Mouse (Mus musculus) brain, embryonic 18.5 days (tissue): ENCODE results near the gene Itih2.
A peak's percentile ranks its signal among the peaks of the same experiment; 100 is the strongest.

Experiments
- DNase-seq: peaks from one replicate; pipeline ENCODE4 v3.0.0-alpha.2; 2012; ENCODE audit warnings: low read depth, low spot score

Itih2 gene

DNA sequence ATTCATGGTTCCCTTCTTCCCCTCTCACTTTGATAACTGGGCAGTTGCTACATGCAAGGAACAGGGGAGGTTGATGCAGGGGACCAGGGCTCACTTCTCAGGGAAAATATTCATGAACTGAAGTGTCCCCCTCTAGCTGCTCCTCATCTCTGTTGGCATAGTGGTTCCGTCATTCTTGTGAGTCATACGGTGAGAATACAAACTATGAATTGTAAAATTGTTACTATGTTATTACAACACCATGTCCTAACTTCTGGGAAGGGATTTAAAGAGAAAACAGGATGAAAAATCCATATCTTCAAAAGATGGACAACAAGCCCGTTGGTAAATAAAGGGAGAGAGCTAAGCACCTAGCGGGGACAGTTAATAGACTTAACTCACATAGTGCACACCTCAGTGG is at the start of gene Itih2:
Gene Itih2 (minus strand): TSS at position 101 of the 400 bp plus-strand sequence.
- DNase-seq: no peak

DNA sequence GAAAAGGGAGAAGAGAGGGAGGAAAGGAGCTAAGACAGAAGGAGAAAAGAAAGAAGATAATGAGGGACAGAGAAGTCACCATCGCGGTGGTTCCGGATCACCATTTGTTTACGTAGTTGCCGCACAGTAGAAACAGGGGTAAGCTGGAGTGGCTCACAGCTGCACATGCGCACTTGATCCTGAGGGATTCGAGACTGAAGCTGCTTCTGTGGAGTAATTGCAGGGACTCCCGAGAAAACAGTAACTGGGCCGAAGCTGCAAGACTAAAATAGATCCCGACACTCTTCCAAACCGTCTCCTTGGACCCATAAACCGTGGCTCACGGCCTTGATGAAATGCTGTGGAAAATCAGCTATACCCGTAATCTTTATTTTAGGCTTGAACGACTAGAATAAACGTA is 38.8 kb upstream of the Itih2 start:
- DNase-seq: no peak

DNA sequence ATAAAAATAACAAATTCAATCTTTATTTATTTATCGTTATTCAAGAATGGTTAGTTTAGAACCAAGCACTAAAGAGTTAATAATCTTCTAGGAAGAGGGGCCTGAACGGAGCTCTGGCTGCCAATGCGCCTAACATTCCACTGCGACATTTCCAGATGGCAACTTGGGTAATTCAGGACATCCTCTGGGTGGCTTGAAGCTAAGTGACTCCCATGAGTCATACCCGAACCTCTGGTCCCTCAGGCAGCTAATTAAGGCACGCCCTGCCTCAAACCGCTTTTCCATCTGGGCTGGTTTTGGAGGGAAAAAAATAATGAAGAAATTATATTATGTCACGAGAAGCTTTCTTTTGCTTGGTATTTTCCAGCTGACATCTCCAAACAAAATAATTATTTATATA is 36.8 kb upstream of the Itih2 start:
- DNase-seq: no peak

DNA sequence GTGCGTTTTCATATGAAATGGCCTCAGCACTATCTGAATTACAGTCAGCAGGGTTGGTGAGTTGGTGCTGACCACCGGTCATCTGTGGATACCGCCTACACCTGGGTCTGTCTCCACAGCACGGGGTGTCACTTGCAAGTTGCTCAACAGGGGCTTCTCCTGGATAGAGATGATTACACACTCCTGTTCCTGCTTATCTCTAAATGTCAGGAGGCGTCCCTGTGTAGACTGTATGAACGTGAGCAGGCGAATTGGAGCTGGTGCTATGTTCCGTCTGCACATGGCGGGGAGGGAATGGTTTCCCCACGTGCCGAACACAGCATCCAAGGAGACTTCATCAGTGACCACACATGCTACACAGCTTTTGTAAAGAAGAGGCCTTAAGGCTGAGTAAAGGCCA is 36.1 kb upstream of the Itih2 start:
- DNase-seq: no peak

DNA sequence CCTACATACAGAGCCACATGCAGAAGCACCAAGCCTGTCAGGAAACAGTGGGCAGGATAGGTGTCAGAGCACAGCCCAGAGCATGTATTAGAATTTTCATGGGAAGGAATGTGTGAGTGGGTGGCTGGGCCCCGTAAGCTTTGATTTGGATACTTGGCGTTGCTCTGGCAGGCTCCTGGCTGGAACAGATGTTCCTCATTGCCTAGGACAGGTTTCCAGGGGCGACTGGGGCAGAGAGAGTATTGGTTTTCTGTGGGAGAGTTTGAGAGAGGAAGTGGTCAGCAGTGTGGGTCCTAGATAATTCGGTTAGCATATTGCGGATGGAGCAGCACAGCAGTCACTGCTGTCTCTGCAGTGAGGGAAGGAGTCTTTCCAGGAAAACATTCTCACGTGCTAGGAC is 35.4 kb upstream of the Itih2 start:
- DNase-seq: no peak

DNA sequence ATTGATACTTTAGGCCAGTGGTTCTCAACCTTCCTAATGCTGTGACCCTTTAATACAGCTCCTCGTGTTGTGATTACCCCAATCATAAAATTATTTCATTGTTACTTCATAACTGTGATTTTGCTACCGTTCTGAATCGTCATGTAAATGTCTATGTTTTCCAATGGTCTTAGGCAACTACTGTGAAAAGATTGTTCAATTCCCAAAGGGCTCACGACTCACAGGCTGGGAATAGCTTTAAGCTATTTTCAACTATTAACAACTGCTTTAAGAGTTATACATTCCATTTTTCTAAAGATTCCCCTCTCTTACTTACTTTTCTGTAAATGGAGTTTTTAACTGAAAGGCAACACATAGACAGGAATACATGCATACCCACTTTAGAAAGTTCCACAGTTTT is 30.8 kb upstream of the Itih2 start:
- DNase-seq: no peak

DNA sequence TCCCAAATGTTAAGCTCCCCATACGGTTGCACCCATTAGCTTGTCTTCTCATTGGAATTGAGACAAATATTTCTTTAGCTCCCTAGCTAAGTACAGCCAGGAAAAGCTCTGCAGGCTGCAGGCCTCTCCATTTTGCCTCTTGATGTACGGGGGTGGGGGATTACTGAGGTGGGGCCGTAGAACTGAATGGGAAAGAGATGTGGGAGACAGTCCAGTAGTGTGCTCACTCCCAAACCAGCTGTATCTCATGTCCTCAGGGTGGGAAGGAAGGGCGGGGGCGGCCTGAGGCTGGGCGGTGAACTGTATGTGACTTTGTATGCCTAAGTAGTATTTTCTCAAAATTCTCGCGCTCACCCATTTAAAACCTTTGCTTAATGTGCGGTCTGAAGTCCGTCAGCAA is 26.0 kb upstream of the Itih2 start:
- no peak for DNase-seq

DNA sequence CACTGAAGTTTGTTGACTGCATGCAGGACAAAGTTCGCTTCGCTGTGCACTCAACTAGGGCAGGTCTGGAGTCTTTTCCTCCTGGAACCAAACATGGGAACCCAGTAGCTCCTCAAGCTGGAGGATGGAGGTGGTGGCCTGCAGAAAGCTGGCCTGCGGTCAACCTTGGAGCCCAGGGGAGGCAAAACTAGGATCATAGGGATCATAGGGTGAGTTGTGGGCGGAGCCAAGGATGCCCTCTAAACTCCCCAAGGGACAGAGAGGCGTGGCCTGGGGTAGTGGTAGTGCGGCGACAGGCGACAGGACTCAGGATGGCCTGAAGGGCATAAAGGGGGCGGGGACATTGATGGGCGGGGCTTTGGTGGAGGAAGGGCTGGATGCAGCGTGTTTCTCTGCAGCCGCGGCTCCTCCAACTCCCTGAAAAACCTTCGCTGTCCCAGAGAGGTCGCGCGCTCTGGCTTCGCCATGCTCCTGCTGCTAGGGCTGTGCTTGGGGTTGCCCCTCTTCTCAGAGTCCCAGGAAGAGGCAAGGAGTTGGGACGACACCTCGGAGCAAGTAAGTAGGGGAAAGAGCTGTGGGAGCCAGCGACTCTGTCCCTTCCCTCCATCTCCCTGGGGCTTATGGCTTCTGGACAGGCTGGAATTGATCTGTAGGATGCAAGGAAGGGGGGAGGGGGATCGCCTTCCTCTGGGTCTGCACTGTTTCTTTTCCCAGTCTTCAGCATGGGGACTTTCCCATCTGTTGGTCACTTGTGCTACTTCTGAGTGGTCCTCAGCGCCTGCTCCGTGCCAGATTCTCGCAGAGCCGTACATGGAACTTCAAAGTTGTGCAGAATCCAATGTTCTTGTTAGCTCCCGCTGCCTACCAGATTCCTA is 22.2 kb upstream of the Itih2 start, which contains the start of gene Itih5:
Gene Itih5 (plus strand): TSS at position 371 of the 875 bp plus-strand sequence.
- DNase-seq: no peak

DNA sequence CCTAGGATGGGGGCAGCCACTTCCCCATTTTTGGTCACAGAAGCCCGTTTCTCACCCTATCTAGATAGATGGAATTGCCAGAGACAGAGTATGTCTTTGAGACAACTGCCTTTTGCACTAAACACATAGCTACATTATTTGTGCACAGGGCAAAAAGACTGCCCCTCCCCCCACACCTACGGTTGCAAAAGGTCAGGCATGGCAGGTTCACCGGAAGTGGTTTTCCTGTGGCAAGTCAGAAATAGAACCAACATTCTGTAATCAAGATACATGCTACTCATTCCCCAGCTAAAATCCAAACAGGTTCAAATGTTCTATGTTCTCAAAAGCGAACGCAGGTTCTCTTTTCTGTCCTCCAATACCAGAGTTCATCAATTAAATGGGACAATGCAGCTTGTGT is 21.4 kb upstream of the Itih2 start:
- no peak for DNase-seq

DNA sequence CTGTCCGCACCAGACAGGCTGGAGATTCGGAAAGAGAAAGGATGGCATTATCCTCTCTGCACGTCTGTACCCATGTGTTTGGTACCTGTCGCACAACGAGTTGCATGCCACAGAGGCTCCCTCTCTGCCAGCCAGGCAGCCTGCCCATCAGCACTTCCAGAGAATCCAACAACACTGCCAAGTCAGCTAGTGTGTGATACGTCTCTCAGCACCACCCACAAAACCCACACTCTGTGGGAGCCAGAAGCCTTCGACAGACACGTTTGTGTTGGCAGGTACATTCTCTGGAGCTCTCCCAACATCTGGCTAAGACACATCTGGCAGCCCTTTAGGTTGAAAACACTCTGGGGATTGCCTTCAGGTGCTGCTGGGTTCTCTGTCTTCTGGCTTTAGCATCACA is 16.0 kb upstream of the Itih2 start:
- no peak for DNase-seq

DNA sequence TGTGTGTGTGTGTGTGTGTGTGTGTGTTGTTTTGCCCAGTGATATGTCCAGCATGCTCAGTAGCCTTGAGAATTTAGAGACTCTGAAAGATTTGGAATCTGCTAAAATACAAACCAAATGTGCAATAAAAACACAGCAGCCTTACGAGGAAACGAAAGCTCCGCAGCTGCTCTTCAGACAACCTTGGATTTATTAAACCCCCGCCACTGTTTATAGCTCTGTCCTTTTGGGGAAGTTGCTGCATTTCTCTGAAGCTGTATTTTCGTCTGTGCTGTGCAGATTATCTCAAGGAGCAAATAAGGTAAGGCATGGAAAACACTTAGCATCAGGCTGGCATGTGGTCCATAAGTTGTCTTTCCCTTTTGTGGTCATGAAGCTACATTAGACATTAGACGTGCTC is 14.3 kb upstream of the Itih2 start:
- no peak for DNase-seq

DNA sequence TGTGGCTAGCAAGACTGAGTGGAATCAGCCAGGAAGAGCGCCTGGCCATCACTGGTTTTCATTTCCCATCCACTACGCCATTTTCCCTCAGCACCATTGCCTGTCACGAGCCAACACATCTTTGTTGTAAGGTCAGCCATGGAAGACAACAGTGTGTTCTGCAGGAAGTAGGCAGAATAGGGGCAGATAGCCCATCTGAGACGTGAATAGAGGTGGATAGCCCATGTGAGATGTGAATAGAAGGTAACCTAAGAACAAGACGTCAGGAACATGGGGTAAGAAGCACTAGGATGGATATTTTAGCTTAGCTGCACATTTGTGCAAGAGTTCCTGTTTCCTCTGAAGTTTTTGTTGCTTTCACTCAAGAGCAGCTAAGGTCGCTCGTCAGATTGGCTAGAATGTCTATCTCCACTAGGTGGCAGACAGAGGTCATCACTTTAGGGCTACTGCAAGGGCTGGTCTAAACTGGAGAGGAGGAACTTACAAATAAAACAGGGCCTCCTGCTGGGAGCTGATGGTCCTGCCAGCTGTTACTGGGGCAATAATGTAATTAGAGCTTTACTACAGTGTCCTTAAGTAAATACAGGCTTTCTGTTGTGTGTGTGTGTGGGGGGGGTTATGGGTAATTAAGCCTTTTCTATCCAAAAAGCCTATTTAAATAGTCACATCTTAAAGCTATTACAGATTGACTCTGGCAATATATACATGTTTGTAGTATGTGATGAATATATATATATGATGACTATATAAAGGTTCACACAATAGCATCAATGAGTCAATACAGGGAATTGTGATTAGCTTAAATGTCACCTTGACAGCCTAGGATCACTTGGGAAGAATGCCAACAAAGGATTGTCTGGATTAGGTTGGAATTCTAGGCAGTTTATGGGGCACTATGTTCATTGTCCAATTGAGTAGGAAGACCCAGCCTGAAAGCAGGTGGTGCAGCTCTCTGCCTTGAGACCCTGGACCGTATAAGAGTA is 11.6 kb upstream of the Itih2 start:
- peak; percentile 14 for DNase-seq

DNA sequence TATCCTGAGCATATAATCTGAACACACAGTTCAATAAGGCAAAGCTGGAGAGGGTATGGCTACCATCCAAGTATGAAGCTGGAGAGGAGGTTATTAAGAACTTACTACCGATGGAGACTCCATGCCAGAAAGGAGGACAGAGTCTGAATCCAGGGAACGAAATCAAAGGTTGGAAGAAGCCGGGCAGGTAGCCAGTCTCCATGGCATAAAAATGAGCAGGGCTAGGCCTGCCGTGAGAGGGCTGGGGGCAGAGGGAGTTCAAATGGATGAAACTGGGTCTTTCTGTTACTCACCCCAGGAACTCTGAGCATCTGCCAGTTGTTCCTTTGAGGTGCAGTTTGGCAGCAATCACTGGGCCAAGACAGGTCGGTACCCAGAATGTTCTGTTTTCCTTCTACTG is 9.3 kb upstream of the Itih2 start:
- no peak for DNase-seq

DNA sequence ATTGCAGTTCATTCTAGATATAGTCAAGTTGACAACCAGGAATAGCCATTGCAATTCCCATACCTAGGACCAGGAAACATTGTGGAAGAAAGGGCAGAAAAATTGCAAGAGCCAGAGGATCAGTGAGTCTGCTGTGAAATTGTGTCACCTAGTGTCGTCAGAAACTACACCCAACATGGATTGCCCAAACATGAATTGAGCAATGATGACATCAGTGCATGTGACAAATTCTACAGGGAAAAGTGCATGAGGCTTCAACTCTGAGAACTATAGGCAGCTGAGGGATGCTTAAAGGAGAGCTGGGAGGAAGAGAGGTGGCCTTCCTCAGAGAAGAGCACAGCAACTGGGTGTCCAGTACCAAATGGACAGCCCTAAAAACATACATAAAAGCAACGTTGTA is 6.1 kb upstream of the Itih2 start:
- DNase-seq: no peak

DNA sequence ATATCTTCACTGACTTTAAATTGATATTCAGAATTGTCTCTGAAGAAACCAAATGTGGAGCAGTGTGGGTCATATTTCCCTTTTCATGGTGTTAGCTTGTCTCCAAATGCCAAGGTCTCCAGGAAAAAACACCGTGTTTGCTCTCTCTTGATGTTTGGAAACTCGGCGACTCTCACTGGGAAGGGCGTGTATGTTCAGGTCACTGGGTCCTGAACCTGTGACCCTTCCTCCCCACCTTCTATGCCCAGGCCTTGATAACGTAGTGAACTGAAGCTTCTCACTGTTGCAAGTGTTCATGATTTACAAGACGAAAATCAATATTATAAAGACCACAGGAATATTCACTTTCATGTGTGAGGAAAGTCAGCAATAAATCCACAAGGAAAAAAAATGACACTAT is 2.7 kb upstream of the Itih2 start:
- no peak for DNase-seq

DNA sequence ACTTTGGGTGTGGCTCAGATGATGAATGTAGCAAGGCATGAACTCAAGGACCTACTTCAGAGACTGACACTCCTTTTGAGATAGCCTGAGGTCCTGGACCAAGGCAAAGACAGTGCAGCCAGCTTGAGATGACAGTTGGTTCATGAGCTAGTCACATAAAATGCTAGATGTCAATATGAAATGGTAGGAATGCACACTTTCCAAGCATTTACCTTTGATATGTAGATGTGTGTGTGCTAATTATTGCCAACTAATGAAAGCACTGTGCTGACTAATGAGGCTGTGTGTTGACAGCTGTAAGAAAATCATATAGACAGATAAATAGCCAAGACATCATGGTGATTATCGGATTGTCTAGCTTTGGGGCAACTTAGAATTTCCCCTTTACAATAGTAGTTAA is 932 bp upstream of the Itih2 start:
- no peak for DNase-seq

DNA sequence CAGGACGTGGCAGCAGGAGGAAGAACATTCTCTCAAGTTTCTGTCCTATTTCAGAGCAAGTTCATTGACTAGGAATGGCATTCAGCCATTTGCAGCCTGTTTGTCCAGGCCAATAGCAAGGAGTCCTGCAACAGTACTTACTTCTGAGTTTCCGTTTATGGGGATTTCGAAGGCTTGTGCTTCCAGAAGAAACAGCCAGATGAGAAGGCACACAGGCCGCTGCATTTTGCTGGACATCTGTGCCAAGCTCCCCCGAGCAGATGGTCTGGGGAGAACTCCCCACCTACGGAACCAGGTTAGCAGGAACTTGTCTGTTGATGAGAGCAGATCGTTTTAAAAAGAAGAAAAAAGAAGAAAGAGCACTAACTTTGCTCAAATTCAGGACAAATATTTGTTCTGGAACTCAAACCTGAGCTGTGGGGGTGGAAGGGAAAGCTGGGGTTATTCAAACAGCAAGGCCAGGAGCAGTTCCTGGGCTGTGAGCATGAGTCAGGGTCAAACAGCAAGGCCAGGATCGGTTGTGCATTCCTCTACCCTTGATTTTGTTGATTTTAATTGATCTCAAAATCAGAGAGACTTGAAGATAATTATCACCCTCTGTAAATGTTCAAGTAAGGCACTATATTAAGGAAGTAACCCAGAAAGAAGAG is 730 bp downstream of the Itih2 start:
- no peak for DNase-seq

DNA sequence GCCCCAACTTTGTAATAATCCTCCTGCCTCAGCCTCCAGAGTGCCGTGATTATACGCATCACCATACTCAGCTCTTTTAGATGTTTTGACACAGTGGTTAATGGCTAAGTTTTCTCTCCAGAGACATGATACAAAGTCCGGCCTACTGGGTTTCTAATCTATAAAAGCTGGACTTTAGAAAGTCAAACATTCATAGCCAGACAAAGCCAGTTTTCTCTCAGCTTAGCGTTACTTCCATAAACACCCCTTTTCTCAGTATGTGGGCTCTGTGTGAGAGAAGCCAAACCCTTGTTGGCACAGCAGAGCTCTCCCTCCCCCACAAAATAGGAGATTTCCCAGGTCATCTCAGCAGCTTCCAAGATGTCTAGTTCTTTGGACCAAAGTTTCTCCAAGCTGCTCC is 2.6 kb downstream of the Itih2 start:
- no peak for DNase-seq

DNA sequence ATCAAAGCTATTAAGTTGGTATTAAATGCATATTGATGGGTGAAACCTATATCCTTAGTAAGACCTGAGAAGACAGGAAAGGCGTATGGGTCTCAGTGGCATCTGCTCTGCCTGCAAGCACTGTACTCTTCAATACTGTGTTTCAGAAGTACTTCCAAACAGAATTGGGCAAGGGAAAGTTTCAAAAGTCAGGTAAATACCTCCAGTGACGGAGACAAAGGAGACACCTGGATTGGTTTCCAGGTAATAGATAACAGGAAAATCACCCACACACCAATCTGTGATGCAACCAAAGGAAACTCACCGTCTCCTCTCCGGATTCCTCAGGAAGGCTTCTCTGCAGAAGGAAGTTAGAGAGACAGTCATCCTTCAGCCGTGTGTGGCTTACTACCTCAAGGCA is 3.7 kb downstream of the Itih2 start:
- no peak for DNase-seq

DNA sequence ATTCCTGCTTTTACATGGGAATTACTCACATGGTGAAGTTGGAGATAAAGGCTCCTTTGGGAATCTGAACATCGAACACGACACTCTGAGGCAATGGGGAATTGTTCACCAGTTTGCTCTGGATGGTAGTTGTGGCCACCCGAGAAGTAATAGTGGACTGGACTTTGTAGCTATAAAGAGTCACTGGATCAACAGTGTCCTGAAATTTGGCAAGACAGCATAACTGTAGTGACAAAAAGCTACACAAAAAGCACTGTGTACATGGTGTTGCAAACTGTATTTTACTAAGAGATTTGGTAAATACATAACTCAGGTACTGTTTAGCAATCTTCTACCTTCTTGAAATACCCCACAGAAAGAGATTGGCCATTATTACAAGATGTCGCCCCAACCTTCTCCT is 5.1 kb downstream of the Itih2 start:
- DNase-seq: no peak

DNA sequence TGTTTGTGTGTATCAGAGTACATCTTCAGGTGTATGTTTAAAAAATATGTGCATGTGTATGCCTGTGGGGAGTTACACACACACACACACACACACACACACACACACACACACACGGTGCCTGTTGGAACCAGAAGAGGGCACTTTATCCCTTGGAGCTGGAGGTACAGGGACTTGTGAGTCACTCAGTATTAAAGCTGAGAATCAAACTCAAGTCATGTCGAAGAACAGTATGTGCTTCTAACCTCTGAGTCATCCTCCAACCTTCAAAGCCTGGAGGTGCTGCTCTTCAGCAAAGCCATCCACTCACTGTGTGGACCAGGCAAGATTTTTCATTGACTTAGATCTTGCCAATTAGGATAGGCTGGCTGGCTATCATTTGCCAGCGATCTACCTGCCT is 9.4 kb downstream of the Itih2 start:
- no peak for DNase-seq

DNA sequence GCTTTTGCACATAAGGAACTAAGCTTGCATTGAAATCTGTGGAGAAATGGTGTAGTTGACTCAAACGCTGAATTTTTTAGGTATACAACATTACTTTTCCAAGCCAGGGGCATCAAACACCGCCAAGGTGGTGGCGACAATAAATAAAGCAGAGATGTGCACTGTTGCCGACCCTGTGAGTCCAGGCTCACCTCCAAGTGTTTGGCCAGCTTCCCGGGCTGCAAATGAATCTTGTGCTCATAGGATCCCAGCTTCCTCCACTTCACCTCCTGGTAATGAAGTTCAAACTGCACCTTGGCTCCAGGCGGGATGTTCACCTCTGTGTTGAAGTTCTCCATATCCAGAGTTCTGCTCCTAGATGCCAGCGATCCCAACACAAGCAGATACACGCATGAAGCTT is 11.9 kb downstream of the Itih2 start:
- no peak for DNase-seq
